Mouse (Mus musculus) kidney, embryonic 15.5 days (tissue): ENCODE data around the gene Vmn1r185. TPM values are rescaled to one million over a fixed set of nuclear protein-coding genes. Genes with fewer than 3 reads are reported as not detected.
"Not testable (repeated sequence)": the region's sequence is repeated elsewhere in the genome, so short reads cannot be mapped to it uniquely, and the experiment has no call there.

Experiments
- ATAC-seq: fragments of 200-750 bp; cut with Nextera tagmentation; replicated peaks from 2 replicates; pipeline ENCODE4 v1.8.0; 2017; ENCODE audit warnings: moderate TSS enrichment; ENCODE audit not compliant: low FRiP score
- H3K27ac ChIP-seq: fragments of 300-500 bp; sonication (generic); 2 replicates; pipeline ENCODE4 v1.5.1; 2015; ENCODE audit warnings: mild to moderate bottlenecking, inconsistent platforms
- H3K27me3 ChIP-seq: fragments of 300-500 bp; sonication (generic); 2 replicates; pipeline ENCODE4 v1.6.1; 2015; ENCODE audit warnings: inconsistent platforms
- H3K36me3 ChIP-seq: fragments of 300-500 bp; sonication (generic); 2 replicates; pipeline ENCODE4 v1.6.1; 2015; ENCODE audit warnings: inconsistent platforms
- H3K4me1 ChIP-seq: fragments of 300-500 bp; sonication (generic); 2 replicates; pipeline ENCODE4 v1.6.1; 2015; ENCODE audit warnings: inconsistent platforms
- H3K4me2 ChIP-seq: fragments of 300-500 bp; sonication (generic); 2 replicates; pipeline ENCODE4 v1.6.1; 2015; ENCODE audit warnings: moderate library complexity, mild to moderate bottlenecking, inconsistent platforms
- H3K4me3 ChIP-seq: fragments of 300-500 bp; sonication (generic); replicated peaks from 2 replicates; pipeline ENCODE4 v1.5.1; 2015; ENCODE audit warnings: mild to moderate bottlenecking, inconsistent platforms
- H3K9ac ChIP-seq: fragments of 300-500 bp; sonication (generic); 2 replicates; pipeline ENCODE4 v1.6.1; 2015; ENCODE audit warnings: mild to moderate bottlenecking, inconsistent platforms
- H3K9me3 ChIP-seq: fragments of 300-500 bp; sonication (generic); replicated peaks from 2 replicates; pipeline ENCODE4 v1.6.1; 2016; ENCODE audit warnings: inconsistent platforms
- WGBS: fragments of 180-500 bp; shearing (Covaris S2); methylation state at CpG from one replicate; pipeline ENCODE4 v1.1.7; 2015; ENCODE audit warnings: mixed read lengths; 5-methylcytosine and 5-hydroxymethylcytosine counted together
- polyA plus RNA-seq: library from polyadenylated mRNA; unstranded; fragments of >200 nt; fragmentation: Nextera tagmentation; extraction: Ambion mirVana; gene quantifications from 2 replicates; pipeline ENCODE4 v1.2.1, GENCODE M21; 2015

Vmn1r185 gene
- polyA plus RNA-seq = not detected in 2 replicates

- ATAC-seq, H3K36me3 ChIP-seq, H3K27ac ChIP-seq, H3K9me3 ChIP-seq, H3K4me3 ChIP-seq, H3K4me1 ChIP-seq, H3K9ac ChIP-seq, H3K4me2 ChIP-seq, H3K27me3 ChIP-seq: not testable (repeated sequence)
- 64% methylated on average over 1 of the region's 1 CpGs for WGBS
Observed at GRCm38 (mm10) chr7:26618364-26618763, at the start of gene Vmn1r185. Gene Vmn1r185 (minus strand): TSS chr7:26618464.

- ATAC-seq, H3K4me3 ChIP-seq: not testable (repeated sequence)
- WGBS = 36% methylated on average over 2 of the region's 2 CpGs
Observed at GRCm38 (mm10) chr7:26667466-26667865, 49.2 kb upstream of the Vmn1r185 start.

GRCm38 (mm10) chr7:26666011-26666410, 47.7 kb upstream of the Vmn1r185 start:
- no peak overlapping the region for H3K27ac ChIP-seq
- H3K9ac ChIP-seq = no peak overlapping the region
- H3K4me3 ChIP-seq = no peak overlapping the region
- H3K27me3 ChIP-seq = no peaks in the 10 kb centered on the region
- no peaks in the 10 kb centered on the region for H3K36me3 ChIP-seq
- no peaks in the 10 kb centered on the region; the same call in 1 of the 2 replicates for H3K9me3 ChIP-seq
- no peak for ATAC-seq
- H3K4me2 ChIP-seq = no peak overlapping the region
- no peaks in the 10 kb centered on the region for H3K4me1 ChIP-seq
- 92% methylated on average over 5 of the region's 5 CpGs for whole genome bisulfite sequencing

More at GRCm38 (mm10) chr7:26667466-26667865, 49.2 kb upstream of the Vmn1r185 start:
- not testable (repeated sequence) for H3K4me2 ChIP-seq, H3K36me3 ChIP-seq, H3K9me3 ChIP-seq, H3K4me1 ChIP-seq, H3K27ac ChIP-seq, H3K27me3 ChIP-seq, H3K9ac ChIP-seq

GRCm38 (mm10) chr7:26589774-26590173, 28.5 kb downstream of the Vmn1r185 start:
- H3K9me3 ChIP-seq = no peaks in the 10 kb centered on the region
- H3K4me2 ChIP-seq = no peak overlapping the region
- H3K4me3 ChIP-seq = no peak overlapping the region
- H3K27me3 ChIP-seq = no peaks in the 10 kb centered on the region
- H3K27ac ChIP-seq = no peak overlapping the region
- no peak for ATAC-seq
- no peak overlapping the region for H3K9ac ChIP-seq
- 59% methylated on average over 1 of the region's 1 CpGs for WGBS
- H3K36me3 ChIP-seq = no peaks in the 10 kb centered on the region
- no peaks in the 10 kb centered on the region for H3K4me1 ChIP-seq

- ATAC-seq = no peak
- Histone ChIP-seq H3K4me3 (no peak overlapping the region), H3K36me3 (no peaks in the 10 kb centered on the region), H3K27me3 (no peaks in the 10 kb centered on the region), H3K9me3 (no peaks in the 10 kb centered on the region), H3K9ac (no peak overlapping the region), H3K4me2 (no peak overlapping the region), H3K4me1 (no peaks in the 10 kb centered on the region), H3K27ac (no peak overlapping the region)
Observed at GRCm38 (mm10) chr7:26589077-26589476, 29.2 kb downstream of the Vmn1r185 start.

Other genes starting within 250 kb of the Vmn1r185 start
- not detected in 2 replicates for gene Nlrp9c, start 214.8 kb downstream of the Vmn1r185 start, polyA plus RNA-seq
- not detected in 2 replicates for gene Nlrp4a, start 183.4 kb downstream of the Vmn1r185 start, polyA plus RNA-seq
- gene Nlrp9a, start 83.4 kb downstream of the Vmn1r185 start, polyA plus RNA-seq = not detected in 2 replicates
- gene Cyp2b23, start 68.0 kb upstream of the Vmn1r185 start, polyA plus RNA-seq = not detected in 2 replicates
- 0.21 TPM in 1 of 2 replicates, not detected in the other for gene Cyp2b19, start 138.7 kb upstream of the Vmn1r185 start, polyA plus RNA-seq
- not detected in 2 replicates for gene Cyp2g1, start 190.4 kb upstream of the Vmn1r185 start, polyA plus RNA-seq
- gene Cyp2a5, start 216.8 kb upstream of the Vmn1r185 start, polyA plus RNA-seq = not detected in 2 replicates